In the genomic region with DNA sequence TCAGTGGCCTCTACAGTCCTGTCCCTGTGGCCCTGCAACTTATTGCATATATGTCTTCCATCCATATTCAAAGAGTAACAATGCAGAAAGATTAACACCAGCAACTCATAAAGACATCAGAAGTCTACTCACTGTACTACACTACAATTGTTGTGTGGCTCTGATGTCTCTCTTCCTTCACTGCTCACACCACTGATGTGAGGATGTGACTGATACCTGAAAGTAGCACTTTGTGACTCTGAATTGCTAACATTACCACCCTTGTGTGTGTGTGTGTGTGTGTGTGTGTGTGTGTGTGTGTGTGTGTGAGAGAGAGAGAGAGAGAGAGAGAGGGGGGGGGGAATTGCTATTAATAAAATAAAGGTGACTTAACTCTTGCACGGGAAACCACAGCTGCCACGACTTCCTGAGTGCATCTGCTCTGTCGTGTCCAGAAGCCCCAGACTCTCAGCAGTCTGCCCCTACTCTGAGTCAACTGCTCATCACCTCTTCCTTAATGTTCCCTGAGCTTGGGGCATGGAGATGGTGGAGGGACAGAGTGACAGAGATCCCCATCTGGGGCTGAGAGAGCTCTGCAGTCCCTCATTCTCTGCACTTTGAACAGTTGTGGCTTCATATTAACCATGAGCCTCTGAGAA, we compare ENCODE assay signal across 19 mouse cellular contexts. TPM values are rescaled to one million over a fixed set of nuclear protein-coding genes. Genes with fewer than 3 reads are reported as not detected.
A peak's percentile ranks its signal among the peaks of the same experiment; 100 is the strongest.
DNase-seq lines count a peak whose midpoint lies in the region; ATAC-seq and TF ChIP-seq lines count a peak whose summit lies in the region.
"Had no signal": no experiment of that assay in that cellular context is flagged by ENCODE, and none has a peak within 500 bp of the region (broad histone marks: within the 10 kb centered on the region; RNA-seq: fewer than 3 reads in every experiment).

No protein-coding gene starts in this region.

- no peaks in the 10 kb centered on the region for H3K4me1 ChIP-seq in kidney, adult 2 months (ENCODE audit: control insufficient read depth, insufficient read depth, low read length)

- TF ChIP-seq POLR2A in kidney, adult 2 months (IDR thresholded peaks at IDR 0.05; ENCODE audit: low read depth, low read length): no peak

- H3K36me3 ChIP-seq in kidney, adult 2 months (ENCODE audit: control insufficient read depth, insufficient read depth, low read length): no peaks in the 10 kb centered on the region
- H3K36me3 ChIP-seq: heart, embryonic 12.5 days; neural tube, embryonic 15.5 days had no signal

- ATAC-seq in activated CD4-positive, CD25-positive, alpha-beta regulatory T cell, adult 4 months: peak; percentile 87
- ATAC-seq in erythroblast, adult 5-6 weeks (replicated peaks; ENCODE audit: low FRiP score, poor library complexity, severe bottlenecking): no peak
- ATAC-seq: forebrain, embryonic 13.5 days; hindbrain, postnatal 0 days; liver, postnatal 0 days had no signal

- H3K27ac ChIP-seq in kidney, adult 2 months (ENCODE audit: insufficient read depth, low read depth, low read length): no peak overlapping the region
- H3K27ac ChIP-seq: forebrain, embryonic 13.5 days; hindbrain, postnatal 0 days; neural tube, embryonic 15.5 days had no signal

- WGBS in kidney, adult 2 months: 54% methylated on average over 3 of the region's 3 CpGs

- no peak overlapping the region for H3K4me3 ChIP-seq in kidney, adult 2 months (ENCODE audit: insufficient read depth, low read depth, low read length)
- H3K4me3 ChIP-seq: forebrain, embryonic 13.5 days; heart, embryonic 12.5 days; neural tube, embryonic 15.5 days had no signal

- H3K27me3 ChIP-seq in kidney, adult 2 months (replicated peaks; ENCODE audit: control insufficient read depth, insufficient read depth, low read length): no peaks in the 10 kb centered on the region
- H3K27me3 ChIP-seq: forebrain, embryonic 13.5 days; heart, embryonic 12.5 days; neural tube, embryonic 15.5 days had no signal

- peak; percentile 6 for DNase-seq in kidney, adult 2 months
- no peak for DNase-seq in kidney, postnatal 14 days
- DNase-seq in naive thymus-derived CD4-positive, alpha-beta T cell, adult 2 months (ENCODE audit: low read depth): peak; percentile 67
- no peak for DNase-seq in cerebellum, postnatal 14 days
- DNase-seq in lung, postnatal 36 days: no peak
- no peak for DNase-seq in c-Kit-positive CD71-positive TER-119-positive erythroid progenitor cells, embryonic 14.5 days (ENCODE audit: low spot score)
- DNase-seq: adrenal gland, adult 8-10 months; cerebellum, adult 8-10 months; heart, postnatal 36 days; kidney, adult 8-10 months; liver; liver, postnatal 0 days; lung, postnatal 14 days had no signal

- TF ChIP-seq CTCF in kidney, adult 2 months (conservative IDR thresholded peaks at IDR 0.05; ENCODE audit: insufficient read depth, insufficient read length, low read depth, low read length): no peak

RNA-seq across cellular contexts. Expression of gene Hectd2, which starts 31.8 kb away (rescaled TPM):
- polyA plus RNA-seq in kidney, adult 2 months (2012; rRNA removed): 0.34 and 0.41 TPM in 2 replicates
- polyA plus RNA-seq in activated CD4-positive, CD25-positive, alpha-beta regulatory T cell, adult 4 months (2017; shearing (Covaris generic)): 1 to 10 TPM in 1 of 2 experiments, under 1 TPM in 1; 0.63 to 1.5 TPM
- total RNA-seq in erythroblast, adult 5-6 weeks (2015; ENCODE audit: low replicate concordance): 0.84 and 2.9 TPM in 2 replicates
- total RNA-seq in erythroblast, adult 5-6 weeks (2017; ENCODE audit: low replicate concordance): not detected in 2 replicates

Comparison
In these comparisons a context has a peak if more than half of its experiments do, and no peak if none do; other contexts are left out.
1. DNase-seq: peak in kidney, adult 2 months (single experiment) and naive thymus-derived CD4-positive, alpha-beta T cell, adult 2 months (single experiment); none in kidney, postnatal 14 days (single experiment), cerebellum, postnatal 14 days (0 of 2), lung, postnatal 36 days (single experiment) and c-Kit-positive CD71-positive TER-119-positive erythroid progenitor cells, embryonic 14.5 days (single experiment).